Comparison of ENCODE assay signal across 8 mouse cellular contexts in genomic region chr12:86824860-86825583, GRCm38 (mm10). TPM values are rescaled to one million over a fixed set of nuclear protein-coding genes. Genes with fewer than 3 reads are reported as not detected.
DNase-seq lines count a peak whose midpoint lies in the region; ATAC-seq and TF ChIP-seq lines count a peak whose summit lies in the region.

No protein-coding gene starts in this region.

- DNase-seq in CD4-positive helper T cell, adult 2 months (ENCODE audit: low read depth, low spot score) = peak; percentile 90
- DNase-seq in kidney, postnatal 0 days (ENCODE audit: low spot score) = peak; percentile 94
- peak; percentile 91 for DNase-seq in liver, postnatal 0 days
- peak; percentile 94 for DNase-seq in stomach, postnatal 0 days (ENCODE audit: low spot score)

- 4% methylated on average over 14 of the region's 14 CpGs for WGBS in bone marrow, adult 2 months
- WGBS in heart, embryonic 14.5 days = 5% methylated on average over 14 of the region's 14 CpGs
- 1% methylated on average over 14 of the region's 14 CpGs for WGBS in kidney, postnatal 0 days
- 11% methylated on average over 14 of the region's 14 CpGs for whole genome bisulfite sequencing in liver, postnatal 0 days (ENCODE audit: insufficient replicate concordance)
- 12% methylated on average over 14 of the region's 14 CpGs for WGBS in neural tube, embryonic 12.5 days
- WGBS in stomach, postnatal 0 days = 5% methylated on average over 14 of the region's 14 CpGs

- ATAC-seq in erythroid progenitor cell, adult 5-6 weeks (replicated peaks; ENCODE audit: low FRiP score, poor library complexity, severe bottlenecking) = peak; percentile 86
- ATAC-seq in heart, embryonic 14.5 days (ENCODE audit: insufficient number of reproducible peaks, insufficient read depth, low FRiP score, low read depth) = peak; percentile 79
- ATAC-seq in kidney, postnatal 0 days (replicated peaks; ENCODE audit: low FRiP score, low read depth) = peak; percentile 82
- peak; percentile 92 for ATAC-seq in liver, postnatal 0 days
- ATAC-seq in neural tube, embryonic 12.5 days (ENCODE audit: low FRiP score, low read depth) = peak; percentile 63
- ATAC-seq in stomach, postnatal 0 days (ENCODE audit: low FRiP score, low TSS enrichment) = peak; percentile 87

- peak overlapping the region; percentile 74 for H3K9ac ChIP-seq in heart, embryonic 14.5 days (ENCODE audit: low read length)
- H3K9ac ChIP-seq in kidney, postnatal 0 days (ENCODE audit: low read depth, low read length) = peak overlapping the region; percentile 19; the same call in 1 of the 2 replicates
- H3K9ac ChIP-seq in liver, postnatal 0 days (replicated peaks) = peak overlapping the region; percentile 18; the same call in 1 of the 2 replicates
- H3K9ac ChIP-seq in neural tube, embryonic 12.5 days = no peak overlapping the region
- H3K9ac ChIP-seq in stomach, postnatal 0 days (ENCODE audit: low read length) = no peak overlapping the region

- no peaks in the 10 kb centered on the region for H3K27me3 ChIP-seq in heart, embryonic 14.5 days (ENCODE audit: control insufficient read depth, insufficient read depth, low read length)
- no peaks in the 10 kb centered on the region for H3K27me3 ChIP-seq in kidney, postnatal 0 days (ENCODE audit: insufficient read depth, low read length)
- H3K27me3 ChIP-seq in liver, postnatal 0 days (ENCODE audit: insufficient read depth, low read length) = no peaks in the 10 kb centered on the region
- no peaks in the 10 kb centered on the region for H3K27me3 ChIP-seq in neural tube, embryonic 12.5 days (replicated peaks)
- no peaks in the 10 kb centered on the region for H3K27me3 ChIP-seq in stomach, postnatal 0 days (ENCODE audit: control insufficient read depth, insufficient read depth, low read length)

- TF ChIP-seq EP300 in liver, postnatal 0 days (IDR thresholded peaks at IDR 0.05; ENCODE audit: low read depth) = peak; percentile 81
- TF ChIP-seq EP300 in stomach, postnatal 0 days (optimal IDR thresholded peaks at IDR 0.05) = no peak

- peaks cover 14% of the 10 kb centered on the region for H3K4me1 ChIP-seq in bone marrow, adult 2 months (ENCODE audit: control insufficient read depth, insufficient read depth, low read length)
- H3K4me1 ChIP-seq in heart, embryonic 14.5 days (ENCODE audit: control insufficient read depth in 2 of 2, insufficient read depth in 2 of 2, low read length in 2 of 2) = peaks cover 47 to 55% of the 10 kb centered on the region in 2 experiments
- H3K4me1 ChIP-seq in kidney, postnatal 0 days (replicated peaks; ENCODE audit: insufficient read depth, low read length) = peaks cover 31% of the 10 kb centered on the region
- peaks cover 44% of the 10 kb centered on the region for H3K4me1 ChIP-seq in liver, postnatal 0 days (ENCODE audit: insufficient read depth)
- H3K4me1 ChIP-seq in neural tube, embryonic 12.5 days = peaks cover 48% of the 10 kb centered on the region
- peaks cover 8% of the 10 kb centered on the region for H3K4me1 ChIP-seq in stomach, postnatal 0 days (replicated peaks; ENCODE audit: control insufficient read depth, insufficient read depth)

- H3K4me3 ChIP-seq in bone marrow, adult 2 months (replicated peaks; ENCODE audit: control insufficient read depth, low read depth, low read length) = peak overlapping the region; percentile 11
- peak overlapping the region in 1 of 2 experiments; percentile 3; a peak in 2 of 4 replicates for H3K4me3 ChIP-seq in heart, embryonic 14.5 days (ENCODE audit: control insufficient read depth in 1 of 2, insufficient read depth in 1 of 2, low read depth in 1 of 2, low read length in 2 of 2)
- no peak overlapping the region for H3K4me3 ChIP-seq in kidney, postnatal 0 days (replicated peaks; ENCODE audit: low read depth, low read length)
- 0 out of 2 replicates have a peak overlapping the region, but pooled peaks have one; percentile 24 for H3K4me3 ChIP-seq in liver, postnatal 0 days (ENCODE audit: low read depth, low read length)
- no peak overlapping the region for H3K4me3 ChIP-seq in neural tube, embryonic 12.5 days
- H3K4me3 ChIP-seq in stomach, postnatal 0 days (ENCODE audit: low read depth, low read length) = no peak overlapping the region

- no peak for TF ChIP-seq CTCF in bone marrow, adult 2 months (IDR thresholded peaks at IDR 0.05; ENCODE audit: control insufficient read depth, insufficient read depth, low read length)
- no peak for TF ChIP-seq CTCF in kidney, postnatal 0 days (IDR thresholded peaks at IDR 0.05; ENCODE audit: low read depth)
- TF ChIP-seq CTCF in liver, postnatal 0 days (IDR thresholded peaks at IDR 0.05; ENCODE audit: low read depth) = no peak
- no peak for TF ChIP-seq CTCF in stomach, postnatal 0 days (IDR thresholded peaks at IDR 0.05; ENCODE audit: low read depth)

- peak overlapping the region; percentile 65 for H3K4me2 ChIP-seq in heart, embryonic 14.5 days (ENCODE audit: low read length)
- peak overlapping the region; percentile 46; the same call in 1 of the 2 replicates for H3K4me2 ChIP-seq in kidney, postnatal 0 days (ENCODE audit: low read length)
- H3K4me2 ChIP-seq in liver, postnatal 0 days (ENCODE audit: low read depth, low read length) = peak overlapping the region; percentile 68
- H3K4me2 ChIP-seq in neural tube, embryonic 12.5 days (replicated peaks) = peak overlapping the region; percentile 43
- H3K4me2 ChIP-seq in stomach, postnatal 0 days (replicated peaks; ENCODE audit: low read depth) = peak overlapping the region; percentile 46; the same call in 1 of the 2 replicates

- H3K9me3 ChIP-seq in heart, embryonic 14.5 days (ENCODE audit: control insufficient read depth, low read length) = no peaks in the 10 kb centered on the region
- no peaks in the 10 kb centered on the region for H3K9me3 ChIP-seq in kidney, postnatal 0 days (replicated peaks; ENCODE audit: low read length)
- no peaks in the 10 kb centered on the region for H3K9me3 ChIP-seq in liver, postnatal 0 days (ENCODE audit: low read length)
- H3K9me3 ChIP-seq in neural tube, embryonic 12.5 days = no peaks in the 10 kb centered on the region
- H3K9me3 ChIP-seq in stomach, postnatal 0 days (ENCODE audit: control insufficient read depth, low read length) = no peaks in the 10 kb centered on the region

- H3K36me3 ChIP-seq in heart, embryonic 14.5 days (ENCODE audit: control insufficient read depth, insufficient read depth, low read length) = no peaks in the 10 kb centered on the region
- H3K36me3 ChIP-seq in kidney, postnatal 0 days (ENCODE audit: insufficient read depth, low read length) = no peaks in the 10 kb centered on the region
- H3K36me3 ChIP-seq in liver, postnatal 0 days (replicated peaks; ENCODE audit: insufficient read depth, low read length) = no peaks in the 10 kb centered on the region
- H3K36me3 ChIP-seq in neural tube, embryonic 12.5 days = no peaks in the 10 kb centered on the region
- no peaks in the 10 kb centered on the region for H3K36me3 ChIP-seq in stomach, postnatal 0 days (ENCODE audit: control insufficient read depth, insufficient read depth, low read length)

- peak overlapping the region; percentile 90 for H3K27ac ChIP-seq in bone marrow, adult 2 months (ENCODE audit: control insufficient read depth, insufficient read depth, low read depth, low read length, poor library complexity)
- H3K27ac ChIP-seq in heart, embryonic 14.5 days (replicated peaks in 1 of 2; ENCODE audit: control insufficient read depth in 1 of 2, insufficient read depth in 1 of 2, low read depth in 2 of 2, low read length in 2 of 2) = peak overlapping the region; percentile 97
- peak overlapping the region; percentile 97 for H3K27ac ChIP-seq in kidney, postnatal 0 days
- H3K27ac ChIP-seq in liver, postnatal 0 days (ENCODE audit: low read depth) = peak overlapping the region; percentile 88
- peak overlapping the region; percentile 97 for H3K27ac ChIP-seq in neural tube, embryonic 12.5 days
- H3K27ac ChIP-seq in stomach, postnatal 0 days (replicated peaks) = peak overlapping the region; percentile 95

- TF ChIP-seq POLR2A in bone marrow, adult 2 months (IDR thresholded peaks at IDR 0.05; ENCODE audit: borderline replicate concordance, control insufficient read depth, low read depth, low read length) = no peak

RNA-seq across cellular contexts. Expression of gene Irf2bpl, which starts 59.6 kb away (rescaled TPM):
- polyA plus RNA-seq in bone marrow, adult 2 months (2011; ENCODE audit: insufficient read depth, insufficient read length, low replicate concordance, missing spikeins) = 1.7 and 3.4 TPM in 2 replicates
- 0.72 and 2.5 TPM in 2 replicates for total RNA-seq in erythroid progenitor cell, adult 5-6 weeks (2015; ENCODE audit: low replicate concordance)
- 0.53 and 1.5 TPM in 2 replicates for total RNA-seq in erythroid progenitor cell, adult 5-6 weeks (2017; ENCODE audit: low replicate concordance)
- 32.8 and 36.1 TPM in 2 replicates for polyA plus RNA-seq in heart, embryonic 14.5 days (2014; fragmentation: Nextera tagmentation; extraction: Ambion mirVana)
- 52.1 and 57.9 TPM in 2 replicates for polyA plus RNA-seq in kidney, postnatal 0 days (2015; fragmentation: Nextera tagmentation; extraction: Ambion mirVana)
- 5.0 and 5.3 TPM in 2 replicates for polyA plus RNA-seq in liver, postnatal 0 days (2015; fragmentation: Nextera tagmentation; extraction: Ambion mirVana)
- polyA plus RNA-seq in neural tube, embryonic 12.5 days (2016; fragmentation: Nextera tagmentation; extraction: Ambion mirVana) = 57.2 and 61.9 TPM in 2 replicates
- 19.1 and 19.8 TPM in 2 replicates for polyA plus RNA-seq in stomach, postnatal 0 days (2015; fragmentation: Nextera tagmentation; extraction: Ambion mirVana)

Comparison
In these comparisons a context has a peak if more than half of its experiments do, and no peak if none do; other contexts are left out.
1. H3K4me3 ChIP-seq: peak in bone marrow, adult 2 months (single experiment) and liver, postnatal 0 days (single experiment); none in kidney, postnatal 0 days (single experiment), neural tube, embryonic 12.5 days (single experiment) and stomach, postnatal 0 days (single experiment).
2. H3K9ac ChIP-seq: peak in heart, embryonic 14.5 days (single experiment), kidney, postnatal 0 days (single experiment) and liver, postnatal 0 days (single experiment); none in neural tube, embryonic 12.5 days (single experiment) and stomach, postnatal 0 days (single experiment).
3. Peak in every context shown above with its lines, with median percentiles within 50 percentile points of each other: DNase-seq, H3K27ac ChIP-seq, ATAC-seq and H3K4me2 ChIP-seq.